Mouse (Mus musculus) testis, postnatal 10 days (tissue): ENCODE results near the gene Pdgfra.

Experiments used
- DNase-seq: peaks from one replicate; pipeline ENCODE4 v3.0.0; 2021; ENCODE audit warnings: low spot score

Pdgfra gene

GRCm38 (mm10) chr5:75209966-75210365 is 57.9 kb downstream of the Pdgfra start:
- DNase-seq = no peak

DNA sequence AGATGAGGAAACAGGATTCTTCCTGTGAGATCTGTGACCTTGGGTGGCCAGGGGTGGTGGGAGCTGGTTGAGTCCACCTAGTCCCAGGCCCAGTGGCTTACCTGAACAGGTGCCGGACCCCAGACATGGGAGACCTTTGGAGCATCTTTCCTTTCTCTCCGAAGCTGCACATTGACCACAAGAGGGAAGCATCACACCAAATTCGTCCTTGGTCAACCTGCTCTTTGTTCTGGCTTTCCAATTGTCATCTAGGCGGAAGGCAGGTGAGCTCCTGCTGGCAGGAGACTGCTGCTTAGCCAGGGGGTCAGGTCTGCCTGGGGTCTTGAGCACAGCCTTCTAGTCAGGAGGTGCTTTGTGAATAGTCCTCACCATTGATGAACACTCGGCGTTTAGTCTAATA is 62.4 kb downstream of the Pdgfra start:
- DNase-seq = no peak

DNA sequence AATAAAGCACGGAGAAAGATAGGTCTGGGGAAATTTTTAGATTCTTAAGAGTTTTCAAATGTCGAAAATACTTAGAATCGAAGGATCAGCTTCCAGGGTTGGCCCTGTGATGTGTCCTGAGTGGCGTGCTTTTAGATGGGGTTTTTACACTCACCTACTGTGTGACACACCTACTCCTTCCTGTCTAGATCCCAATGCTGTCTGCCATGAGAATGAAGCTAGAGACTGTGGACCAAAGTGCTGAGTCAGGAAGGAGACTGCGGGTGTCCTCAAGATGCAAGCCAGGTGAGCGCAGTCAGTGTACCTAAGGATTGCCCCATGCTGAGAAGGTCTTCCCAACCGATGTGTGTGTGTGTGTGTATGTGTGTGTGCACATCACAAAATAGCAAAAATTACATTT is 62.8 kb downstream of the Pdgfra start:
- DNase-seq = no peak

- DNase-seq = no peak
Observed at GRCm38 (mm10) chr5:75215678-75216256, 63.7 kb downstream of the Pdgfra start.

DNA sequence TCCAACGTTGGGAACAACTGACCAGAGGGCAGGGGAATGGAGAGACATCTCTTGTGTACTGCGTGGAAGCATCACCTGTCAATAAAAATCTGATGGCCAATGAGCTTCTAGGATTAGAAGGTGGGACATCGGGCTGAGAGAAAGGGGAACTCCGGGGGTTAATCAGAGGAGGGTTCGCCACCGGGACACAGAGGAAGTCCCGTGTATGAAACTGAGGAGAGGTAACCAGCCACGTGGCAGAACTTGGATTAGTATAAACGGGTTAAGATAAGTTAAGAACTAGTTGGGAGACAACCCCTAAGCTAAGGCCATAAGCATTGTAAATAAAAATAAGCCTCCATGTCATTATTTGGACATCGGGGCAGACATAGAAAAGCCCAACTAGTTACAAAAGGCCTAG is 69.5 kb downstream of the Pdgfra start:
- no peak for DNase-seq

- DNase-seq = no peak
Observed at GRCm38 (mm10) chr5:75222491-75223265, 70.6 kb downstream of the Pdgfra start.

GRCm38 (mm10) chr5:75238363-75238762 is 86.3 kb downstream of the Pdgfra start:
- no peak for DNase-seq

- no peak for DNase-seq
Observed at GRCm38 (mm10) chr5:75238928-75239777, 87.1 kb downstream of the Pdgfra start.

- no peak for DNase-seq
Observed at GRCm38 (mm10) chr5:75247070-75247740, 95.1 kb downstream of the Pdgfra start.
